Mouse (Mus musculus) Muller cell, postnatal 12 days (primary cell): ENCODE results near the gene Pth1r.

ENCODE experiments used
- DNase-seq: peaks from one replicate; pipeline ENCODE4 v3.0.0-alpha.2; 2015; ENCODE audit errors: inconsistent ontology term

Gene Pth1r

DNA sequence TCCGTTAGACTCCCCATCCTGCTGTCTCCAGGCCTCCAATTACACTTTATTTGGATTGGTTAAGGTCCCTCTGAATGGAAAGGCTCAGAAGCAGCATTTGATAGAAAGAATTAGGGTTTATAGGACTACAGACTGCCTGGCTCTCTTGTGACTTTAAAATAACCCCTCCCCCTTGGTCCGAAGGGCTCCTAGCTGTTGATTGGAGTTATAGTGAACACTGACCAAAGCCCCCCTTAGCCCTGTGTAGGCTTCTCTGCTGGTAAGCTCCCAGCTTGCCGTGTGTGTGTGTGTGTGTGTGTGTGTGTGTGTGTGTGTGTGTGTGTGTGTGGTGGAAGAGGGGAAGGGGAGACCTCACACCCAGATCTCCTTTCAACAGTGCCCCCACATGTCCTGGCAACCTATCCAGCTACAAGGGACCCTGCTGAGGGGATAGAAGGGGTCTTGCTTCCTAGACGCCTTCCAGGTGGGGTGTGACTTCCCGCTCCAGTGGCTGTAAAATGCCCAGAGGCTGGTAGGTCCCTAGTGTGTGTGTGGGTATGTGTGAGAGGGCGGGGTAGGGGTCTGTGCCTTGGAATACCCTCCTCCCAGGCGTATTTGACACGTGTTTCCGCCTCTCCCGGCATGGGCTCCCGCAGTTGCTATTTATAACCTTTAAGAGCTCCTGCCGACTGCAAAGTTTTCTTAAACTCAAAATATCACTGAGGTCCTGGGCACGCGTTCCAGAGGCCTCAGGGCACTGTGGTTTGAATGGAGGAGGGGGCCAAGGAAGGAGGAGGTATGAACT lies 3.7 kb upstream of the Pth1r start:
- no peak for DNase-seq

- no peak for DNase-seq
Measured at GRCm38 (mm10) chr9:110748451-110748850, 1.5 kb upstream of the Pth1r start.

DNA sequence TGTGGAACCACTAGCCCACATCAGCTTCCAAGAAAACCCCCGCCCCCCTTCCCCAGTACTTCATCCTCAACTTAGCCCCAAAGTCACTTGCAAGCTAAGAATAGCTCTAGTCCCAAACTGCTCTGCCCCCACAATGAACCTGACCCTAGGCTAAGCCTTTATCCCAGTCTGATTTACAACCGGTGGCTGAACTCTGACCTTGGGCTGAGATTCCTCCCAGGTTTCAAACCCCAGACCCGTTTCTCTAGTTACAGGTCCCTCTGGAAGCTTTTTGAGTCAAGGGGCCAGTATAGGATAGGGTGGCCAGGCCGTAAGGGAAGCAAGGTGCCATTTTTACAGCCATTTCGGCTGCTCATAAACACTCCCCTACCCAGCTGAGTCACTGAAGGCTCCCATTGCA lies 707 bp downstream of the Pth1r start:
- DNase-seq, result no peak

DNA sequence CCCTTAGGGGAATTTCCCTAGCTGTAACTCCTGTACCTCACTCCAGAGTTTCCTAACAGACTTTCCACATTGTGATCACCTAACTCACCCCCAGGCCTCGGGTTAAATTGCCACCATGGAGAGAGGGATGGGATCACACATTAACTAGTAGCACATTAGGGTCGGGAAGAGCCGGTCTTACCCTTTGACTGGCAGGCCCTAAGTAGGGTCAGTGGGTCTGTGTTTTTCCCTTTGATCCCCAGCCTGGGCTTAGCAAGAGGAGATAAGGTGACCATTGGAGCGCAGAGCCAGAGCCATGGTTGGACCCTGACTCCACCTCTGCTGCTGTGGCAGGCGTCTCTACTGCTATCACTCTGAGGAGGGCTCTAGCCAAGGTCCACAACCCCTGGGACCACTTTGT lies 1.2 kb downstream of the Pth1r start:
- no peak for DNase-seq

DNA sequence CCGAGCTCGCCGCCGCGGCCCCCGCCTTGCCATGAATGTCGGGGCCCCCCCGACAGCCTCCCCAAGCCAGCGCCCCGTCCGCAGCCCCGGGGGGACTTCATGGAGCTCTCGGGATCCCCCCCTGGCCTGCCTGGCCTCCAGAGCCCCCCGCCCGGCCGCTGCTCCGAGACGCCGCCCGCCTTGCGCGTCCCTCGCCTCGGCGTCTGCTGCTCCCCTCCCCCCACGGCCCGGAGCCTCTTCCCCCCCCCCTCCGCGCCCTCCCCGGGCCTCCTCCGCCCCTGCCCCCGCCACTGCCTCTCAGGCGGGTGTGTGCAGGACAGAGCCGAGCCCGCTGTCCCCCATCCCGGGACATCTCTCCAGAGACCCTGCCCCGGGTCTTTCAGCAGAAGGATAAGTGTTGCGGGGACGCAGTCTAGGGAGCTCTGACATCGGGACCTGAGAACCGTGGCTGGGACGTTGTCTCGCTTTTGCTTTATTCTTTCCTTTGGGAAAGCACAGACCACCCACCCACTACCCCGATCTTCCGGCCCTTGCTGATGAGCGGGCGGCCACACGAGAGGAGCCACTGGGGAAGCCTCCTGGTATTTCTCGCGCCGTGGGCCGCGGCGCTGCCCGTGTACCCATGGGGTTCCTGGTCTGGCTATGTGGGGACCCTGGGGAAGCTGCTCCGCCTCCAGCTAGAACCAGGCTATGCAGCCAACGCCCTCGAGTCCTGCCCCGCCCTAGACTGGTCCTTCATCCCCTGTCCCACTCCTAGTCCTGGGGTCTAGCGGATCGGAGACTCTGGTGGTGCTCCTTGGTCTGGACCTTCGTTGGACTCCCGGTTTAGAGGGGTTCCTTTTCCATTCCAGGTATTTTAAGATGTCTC lies 3.3 kb downstream of the Pth1r start:
- no peak for DNase-seq

DNA sequence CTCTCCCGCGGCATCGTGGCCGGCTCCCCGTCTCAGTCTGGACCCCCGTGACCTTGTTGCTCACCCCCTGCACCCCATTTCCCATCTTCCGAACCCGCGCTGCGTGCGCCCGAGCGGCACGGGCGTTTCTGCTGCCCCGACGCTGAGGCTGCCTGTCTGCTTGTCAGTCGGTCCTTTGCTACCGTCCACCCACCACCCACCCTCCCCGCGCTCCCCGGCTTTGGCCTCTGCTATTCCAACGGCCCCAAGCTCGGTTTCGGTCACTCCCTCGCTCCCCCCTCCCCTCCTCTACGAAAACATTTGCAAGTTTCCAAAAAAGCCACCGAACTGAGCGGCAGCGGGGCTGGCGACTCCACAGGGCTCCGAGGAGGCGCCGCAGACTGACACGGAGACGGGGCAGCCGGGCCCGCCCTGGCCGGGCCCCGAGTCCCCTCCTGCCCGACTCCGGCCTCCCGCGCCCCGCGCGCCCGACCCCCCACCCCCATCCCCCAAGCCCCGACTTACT lies 3.9 kb downstream of the Pth1r start:
- DNase-seq, result peak; percentile 25

- DNase-seq, result peak; percentile 45
Measured at GRCm38 (mm10) chr9:110742295-110742950, 4.5 kb downstream of the Pth1r start.

GRCm38 (mm10) chr9:110741711-110742294 lies 5.1 kb downstream of the Pth1r start, which contains the start of gene Myl3:
Gene Myl3, plus strand, starts transcription at chr9:110741861.
- DNase-seq, result no peak

DNA sequence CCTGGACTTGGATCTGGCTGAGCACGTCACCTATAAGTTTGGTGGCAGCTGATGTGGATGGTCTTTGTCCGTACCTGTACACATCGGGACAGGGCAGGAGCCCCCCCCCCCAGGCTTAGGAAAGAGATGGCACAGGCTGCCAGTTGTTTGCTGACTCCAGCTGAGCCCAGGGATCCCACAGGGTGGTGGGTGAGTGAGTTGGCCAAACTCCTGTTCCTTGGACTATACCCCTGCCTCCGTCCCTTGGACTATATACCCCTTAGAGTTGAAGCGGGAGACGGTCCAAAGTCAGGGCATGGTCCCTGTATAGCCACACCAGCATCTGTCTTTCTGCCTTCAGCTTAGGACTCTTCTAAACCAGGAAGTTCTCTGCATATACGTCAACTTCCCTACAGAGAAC lies 7.0 kb downstream of the Pth1r start:
- DNase-seq, result no peak

GRCm38 (mm10) chr9:110738054-110738453 lies 8.9 kb downstream of the Pth1r start:
- DNase-seq, result no peak

DNA sequence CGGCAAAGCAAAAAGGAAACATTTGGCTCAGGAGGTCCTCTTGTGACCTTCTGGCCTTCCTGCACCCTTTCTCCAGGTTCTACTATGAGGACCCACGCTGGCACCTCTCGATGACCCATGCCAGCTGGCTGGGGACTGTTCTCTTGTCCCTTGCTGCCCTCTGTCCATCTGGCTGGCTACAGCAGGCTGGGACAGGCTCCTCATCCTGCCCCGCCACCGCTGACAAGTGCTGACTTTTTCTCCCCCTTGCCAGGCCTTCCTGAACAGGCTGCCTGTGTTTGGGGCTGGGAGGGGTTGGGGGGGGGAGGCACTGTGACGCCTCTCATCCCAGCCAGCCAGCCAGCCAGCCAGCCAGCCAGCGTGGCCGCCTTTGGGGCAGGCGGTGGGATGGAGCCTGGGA lies 10.6 kb downstream of the Pth1r start:
- peak; percentile 21 for DNase-seq

GRCm38 (mm10) chr9:110734154-110734553 lies 12.8 kb downstream of the Pth1r start:
- no peak for DNase-seq

DNA sequence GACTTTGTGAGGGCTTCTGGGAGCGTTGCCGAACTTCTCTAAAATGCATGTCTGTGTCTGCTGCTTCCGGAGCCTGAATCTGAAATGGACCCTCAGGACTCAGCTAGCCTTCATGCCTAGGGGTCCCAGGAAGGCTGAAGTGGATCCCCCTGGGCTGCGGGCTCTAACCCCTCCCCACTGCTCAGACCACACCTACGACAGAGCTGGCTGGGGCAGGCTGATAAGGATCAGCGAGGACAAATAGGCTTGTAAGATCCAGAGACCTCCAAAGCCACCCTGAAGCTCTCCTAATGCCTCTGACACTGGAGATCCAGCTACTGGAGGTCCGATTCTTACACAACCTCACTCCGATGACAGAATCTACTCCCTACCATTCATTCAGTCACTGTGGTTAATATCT lies 13.8 kb downstream of the Pth1r start:
- DNase-seq, result no peak

GRCm38 (mm10) chr9:110732623-110733022 lies 14.3 kb downstream of the Pth1r start:
- peak; percentile 94 for DNase-seq

GRCm38 (mm10) chr9:110731859-110732258 lies 15.1 kb downstream of the Pth1r start:
- DNase-seq, result no peak

DNA sequence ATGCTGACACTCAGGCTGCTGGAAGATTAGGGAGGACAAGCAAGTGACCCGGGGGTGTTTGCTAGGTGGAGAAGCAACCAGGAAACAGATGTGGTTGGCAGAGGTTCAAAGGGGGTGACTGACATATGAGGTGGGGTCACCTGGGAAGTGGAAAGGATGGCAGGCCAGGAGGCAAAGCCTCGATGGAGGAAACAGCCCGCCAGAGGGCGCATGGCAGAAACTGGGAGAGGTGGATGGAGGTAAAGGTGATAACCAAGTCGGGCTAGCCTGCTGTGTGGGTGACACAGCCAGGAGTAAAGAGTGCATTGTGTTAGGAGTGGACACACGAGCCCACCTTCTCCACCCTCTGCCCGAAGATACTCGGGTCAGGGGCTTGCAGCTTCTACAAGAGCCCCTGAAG lies 17.1 kb downstream of the Pth1r start:
- DNase-seq, result no peak

DNA sequence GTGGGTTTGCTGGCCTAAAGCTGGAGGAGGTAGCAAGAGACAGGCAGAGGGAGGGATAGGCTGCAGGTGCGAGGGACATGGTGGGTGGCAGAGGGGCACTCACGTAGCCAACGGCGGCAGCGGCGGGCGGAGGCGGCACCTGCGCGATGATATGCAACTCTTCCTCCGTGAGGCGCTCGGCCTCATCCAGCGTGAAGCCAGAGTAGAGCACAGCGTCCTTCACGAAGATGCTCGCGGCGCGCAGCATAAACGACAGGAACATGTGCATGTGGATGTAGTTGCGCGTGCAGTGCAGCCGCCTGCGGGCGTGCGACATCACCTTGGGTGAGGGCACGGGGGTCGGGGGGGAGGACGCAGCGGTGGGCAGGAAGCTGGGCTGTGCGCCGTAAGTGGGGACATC lies 20.1 kb downstream of the Pth1r start:
- DNase-seq, result no peak

DNA sequence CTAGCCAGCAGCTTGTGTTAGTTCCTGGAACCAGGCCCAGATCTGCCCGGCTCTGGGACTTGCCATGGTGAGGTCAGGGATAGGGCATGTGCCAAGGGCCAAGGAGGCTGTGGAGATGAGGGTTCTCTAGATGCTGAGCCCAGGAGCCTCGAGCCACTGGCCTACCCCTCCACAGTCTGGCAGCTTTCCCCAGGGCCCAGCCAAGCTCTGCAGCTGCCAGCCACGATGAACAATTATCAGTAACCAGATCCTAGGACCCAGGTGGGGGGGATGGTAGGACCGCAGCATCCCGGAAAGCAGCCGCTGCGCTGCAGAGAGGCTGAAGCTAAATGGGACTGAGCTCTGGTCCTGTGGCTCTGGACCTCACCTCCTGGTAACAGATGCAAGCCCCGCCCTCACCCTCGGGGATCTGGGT lies 21.2 kb downstream of the Pth1r start:
- peak; percentile 79 for DNase-seq

DNA sequence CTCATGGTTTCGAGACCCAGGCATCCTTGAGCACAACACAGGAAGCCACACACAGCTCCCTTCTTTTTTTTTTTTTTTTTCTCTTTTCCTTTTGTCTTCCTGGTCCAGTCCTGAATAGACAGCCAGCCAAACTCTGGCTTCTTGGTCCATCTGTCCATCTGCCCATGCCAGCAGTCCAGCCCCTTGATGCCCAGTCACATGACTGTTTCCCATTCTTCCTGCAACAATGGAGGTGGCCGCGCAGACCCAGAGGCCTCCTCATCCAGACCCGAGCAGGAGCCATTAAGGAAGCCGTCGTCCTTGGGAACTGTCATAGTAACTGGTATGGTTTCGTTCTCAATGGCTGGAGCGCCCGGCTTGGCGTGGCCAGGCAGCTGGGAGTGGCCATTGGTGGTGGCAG lies 24.9 kb downstream of the Pth1r start:
- no peak for DNase-seq

DNA sequence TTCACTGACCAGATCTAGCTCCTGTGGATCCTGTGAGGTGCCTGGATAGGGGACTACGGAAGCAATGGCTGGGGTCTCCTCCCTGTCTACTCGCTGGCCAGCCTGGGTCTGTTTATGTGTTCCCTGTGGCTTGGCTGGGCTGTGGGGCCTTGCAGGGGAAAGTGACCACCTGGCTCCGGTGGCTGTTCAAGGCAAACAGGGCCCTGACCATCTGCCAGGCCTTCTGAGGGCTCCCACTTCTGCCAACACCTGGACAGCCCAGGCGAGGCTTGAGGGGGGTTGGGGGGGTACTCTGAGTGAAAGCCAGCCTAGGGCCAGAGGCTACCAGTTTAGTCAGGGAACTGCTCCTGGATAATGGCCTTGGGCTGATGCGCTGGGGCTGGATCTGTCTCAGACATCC lies 27.0 kb downstream of the Pth1r start:
- no peak for DNase-seq

DNA sequence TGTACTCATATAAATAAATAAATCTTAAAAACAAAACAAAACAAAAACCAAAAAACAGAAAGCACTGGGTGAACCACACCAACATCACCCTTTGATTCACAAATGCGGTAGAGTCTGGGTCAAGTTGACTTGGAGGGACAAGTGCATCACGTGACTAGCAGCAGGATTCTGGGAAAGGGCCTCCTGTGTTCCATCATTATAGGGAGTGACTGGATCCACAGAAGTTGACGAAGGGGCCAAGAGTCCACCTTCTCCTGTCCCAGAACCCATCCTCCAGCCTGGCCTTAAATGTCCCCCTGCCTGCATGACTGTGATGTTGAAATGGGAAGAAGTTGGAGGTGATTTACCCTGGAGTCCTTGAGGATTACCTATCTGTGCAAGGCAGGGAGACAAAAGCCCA lies 28.1 kb downstream of the Pth1r start:
- DNase-seq, result no peak

DNA sequence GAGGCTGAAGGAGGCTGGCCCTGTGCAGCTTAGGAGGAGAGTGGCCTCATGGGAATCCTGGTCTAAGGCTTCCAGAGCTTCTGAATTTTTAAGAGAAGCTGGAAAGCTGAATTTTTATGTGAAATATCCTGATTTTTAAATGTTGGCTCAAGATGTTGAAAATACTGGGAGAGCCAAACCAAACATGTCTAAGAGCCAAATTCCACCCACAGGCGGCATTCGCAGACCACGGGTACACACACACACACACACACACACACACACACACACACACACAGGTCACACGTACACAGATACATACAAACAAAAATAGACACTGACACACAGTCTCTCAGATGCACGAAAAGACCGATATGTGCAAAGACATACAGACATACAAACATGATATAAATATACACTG lies 28.9 kb downstream of the Pth1r start:
- no peak for DNase-seq
